Mouse (Mus musculus) urinary bladder, postnatal 25 days (tissue): Measurements from ENCODE around the gene Gm5891.
"Not testable (repeated sequence)": the region's sequence is repeated elsewhere in the genome, so short reads cannot be mapped to it uniquely, and the experiment has no call there.

Experiments used
- DNase-seq: peaks from one replicate; pipeline ENCODE4 v3.0.0; 2022; ENCODE audit warnings: low spot score

Gm5891 gene

DNA sequence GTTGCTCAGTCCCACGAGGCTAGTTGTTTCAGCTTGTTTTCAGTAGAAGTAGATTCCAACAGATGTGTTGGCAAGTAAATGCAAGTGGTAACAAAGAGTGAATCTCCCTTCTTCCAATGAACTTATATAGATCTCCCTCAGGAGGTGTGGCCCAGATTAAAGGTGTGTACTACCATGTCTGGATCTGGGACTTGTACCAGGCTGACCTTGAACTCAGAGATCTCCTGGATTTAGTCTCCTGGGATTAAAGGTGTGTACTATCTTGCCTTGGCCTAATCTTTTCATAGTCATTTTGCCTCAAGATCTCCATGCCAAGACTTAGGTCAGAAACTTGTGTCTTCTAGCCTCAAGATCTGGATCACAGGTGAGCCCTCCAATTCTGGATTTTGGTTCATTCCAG, at the start of gene Gm5891:
TSS of gene Gm5891 (minus strand) at position 101 of the 400 bp plus-strand sequence.
- not testable (repeated sequence) for DNase-seq
